Mouse (Mus musculus) ES-Bruce4 (cell line): ENCODE measurements around the gene Bsn.

Experiments
- CTCF ChIP-seq: IDR thresholded peaks from one replicate; pipeline ENCODE4 v1.8.1; 2011; ENCODE audit warnings: low read depth, low read length
- EP300 ChIP-seq: IDR thresholded peaks from 2 replicates; pipeline ENCODE4 v1.6.1; 2011; ENCODE audit warnings: low read depth, low read length; ENCODE audit not compliant: insufficient read depth

DNA sequence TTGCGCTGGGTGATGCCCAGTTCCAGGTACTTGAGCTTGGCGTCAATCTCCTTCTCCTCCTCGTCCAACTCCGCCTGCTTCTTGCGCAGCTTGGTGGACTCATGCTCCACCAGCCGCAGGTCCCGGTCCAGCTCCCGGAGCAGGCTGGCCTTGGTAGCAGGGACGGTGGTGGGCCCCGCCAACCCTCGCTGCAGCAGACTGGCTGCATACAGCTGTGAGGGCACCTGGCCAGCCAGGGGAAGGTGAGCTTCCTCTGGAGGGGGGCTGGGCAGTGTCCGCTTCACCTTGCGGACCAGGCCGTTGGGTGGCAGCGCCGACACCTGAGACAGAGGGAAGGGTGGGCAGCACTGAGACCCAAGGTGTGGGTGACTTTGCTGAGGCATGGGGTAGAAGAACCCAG, 82.3 kb downstream of the Bsn start:
- no peak for TF ChIP-seq CTCF
- TF ChIP-seq EP300 = no peak
